Mouse (Mus musculus) layer of hippocampus, postnatal 36 days (tissue): ENCODE data around the gene Pah. TPM values are rescaled to one million over a fixed set of nuclear protein-coding genes. Genes with fewer than 3 reads are reported as not detected.
A peak's percentile ranks its signal among the peaks of the same experiment; 100 is the strongest.

Experiments used
- DNase-seq, 2 experiments: peaks; one replicate each; pipeline ENCODE4 v3.0.0; 2022
- total RNA-seq, 2 experiments: library from RNA; stranded (reverse); gene quantifications; 2 replicates each; pipeline ENCODE4 v1.2.3; 2021

Pah gene
- total RNA-seq: not detected

DNA sequence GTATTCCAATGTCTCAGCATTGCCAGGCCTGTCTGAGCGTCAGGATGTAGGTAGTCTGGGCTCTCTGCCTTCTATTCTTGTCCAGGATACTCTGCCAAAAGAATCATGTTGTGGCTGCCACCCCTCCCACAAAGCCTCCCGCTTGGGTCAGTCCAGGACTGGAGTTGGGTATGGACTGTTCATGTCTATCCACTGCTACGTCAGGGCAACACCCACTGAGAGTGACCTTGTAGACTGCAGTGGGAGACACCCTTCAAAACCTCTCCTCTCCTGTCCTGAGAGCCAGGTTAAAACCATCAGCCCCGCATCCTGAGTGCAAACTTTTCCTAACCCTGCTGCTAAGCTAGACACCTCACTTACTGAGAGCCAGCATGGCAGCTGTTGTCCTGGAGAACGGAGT is at the start of gene Pah:
Gene Pah (plus strand): TSS at position 150 of the 400 bp plus-strand sequence.
- no peak for DNase-seq

DNA sequence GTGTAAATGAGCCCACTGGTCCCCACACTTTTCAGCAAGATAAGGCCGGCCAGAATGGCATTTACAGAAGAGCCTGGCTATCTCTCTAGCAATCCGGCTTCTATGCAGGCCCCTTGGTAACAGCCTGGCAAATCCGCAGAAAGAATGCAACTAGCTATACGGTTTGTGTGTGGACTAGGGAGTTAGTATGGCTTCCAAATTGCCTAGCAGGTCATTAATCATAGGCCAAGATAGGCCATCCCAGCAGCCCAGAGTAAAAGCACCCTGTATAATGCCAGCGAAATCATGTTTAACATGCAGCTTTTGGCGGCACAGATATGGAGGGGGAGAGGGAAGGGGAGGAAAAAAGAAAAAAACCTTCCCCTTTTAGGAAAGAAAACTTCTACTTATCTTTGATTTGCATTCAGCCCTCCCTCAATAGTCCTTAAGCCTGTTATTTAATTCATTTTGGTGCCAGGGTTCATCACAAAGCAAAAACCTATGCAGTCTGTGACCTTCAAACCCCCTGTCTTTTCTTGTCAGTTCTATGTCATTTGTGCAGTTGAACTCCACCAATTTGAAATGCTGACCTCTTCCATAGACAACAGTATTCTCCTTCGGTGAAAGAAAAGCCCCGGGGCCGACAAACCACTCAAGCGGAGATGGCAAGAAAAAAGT is 48.0 kb upstream of the Pah start:
- DNase-seq: no peak

DNA sequence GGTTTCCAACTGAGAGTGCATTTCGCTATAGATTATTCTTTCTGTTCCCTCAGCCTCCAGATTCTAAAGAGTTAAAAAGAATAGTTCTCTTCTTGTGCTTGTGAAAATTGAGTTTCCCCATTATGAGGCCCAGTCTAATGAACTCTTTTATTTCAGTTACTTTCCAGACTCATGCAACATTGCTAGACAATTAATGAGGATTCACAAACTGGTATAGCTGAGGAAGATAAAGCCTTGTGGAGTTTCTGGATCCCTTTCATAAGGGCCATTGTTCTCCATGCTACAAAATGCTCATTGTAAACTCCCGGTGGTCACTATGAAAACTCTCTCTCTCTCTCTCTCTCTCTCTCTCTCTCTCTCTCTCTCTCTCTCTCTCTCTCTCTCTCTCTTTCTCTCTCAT is 46.6 kb upstream of the Pah start:
- DNase-seq: no peak

DNA sequence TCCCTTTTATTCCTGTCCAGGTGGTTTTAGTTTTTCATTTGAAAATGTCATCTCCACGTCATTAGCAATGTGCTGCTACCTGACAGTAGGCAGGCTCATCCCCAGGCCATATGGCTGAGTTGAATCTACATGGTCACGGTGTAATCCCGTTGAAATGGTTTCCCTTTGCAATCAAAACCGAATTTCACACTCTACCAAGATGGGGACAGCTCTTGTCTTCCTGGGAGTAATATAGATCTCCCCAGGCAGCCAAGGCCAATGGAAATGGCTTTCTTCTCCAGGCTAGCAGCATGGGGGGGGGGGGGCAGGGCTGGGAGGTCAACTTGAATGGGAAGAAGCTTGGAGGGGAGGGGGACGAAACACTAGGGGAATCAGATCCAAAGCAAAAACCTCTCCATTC is 43.7 kb upstream of the Pah start:
- DNase-seq: no peak

DNA sequence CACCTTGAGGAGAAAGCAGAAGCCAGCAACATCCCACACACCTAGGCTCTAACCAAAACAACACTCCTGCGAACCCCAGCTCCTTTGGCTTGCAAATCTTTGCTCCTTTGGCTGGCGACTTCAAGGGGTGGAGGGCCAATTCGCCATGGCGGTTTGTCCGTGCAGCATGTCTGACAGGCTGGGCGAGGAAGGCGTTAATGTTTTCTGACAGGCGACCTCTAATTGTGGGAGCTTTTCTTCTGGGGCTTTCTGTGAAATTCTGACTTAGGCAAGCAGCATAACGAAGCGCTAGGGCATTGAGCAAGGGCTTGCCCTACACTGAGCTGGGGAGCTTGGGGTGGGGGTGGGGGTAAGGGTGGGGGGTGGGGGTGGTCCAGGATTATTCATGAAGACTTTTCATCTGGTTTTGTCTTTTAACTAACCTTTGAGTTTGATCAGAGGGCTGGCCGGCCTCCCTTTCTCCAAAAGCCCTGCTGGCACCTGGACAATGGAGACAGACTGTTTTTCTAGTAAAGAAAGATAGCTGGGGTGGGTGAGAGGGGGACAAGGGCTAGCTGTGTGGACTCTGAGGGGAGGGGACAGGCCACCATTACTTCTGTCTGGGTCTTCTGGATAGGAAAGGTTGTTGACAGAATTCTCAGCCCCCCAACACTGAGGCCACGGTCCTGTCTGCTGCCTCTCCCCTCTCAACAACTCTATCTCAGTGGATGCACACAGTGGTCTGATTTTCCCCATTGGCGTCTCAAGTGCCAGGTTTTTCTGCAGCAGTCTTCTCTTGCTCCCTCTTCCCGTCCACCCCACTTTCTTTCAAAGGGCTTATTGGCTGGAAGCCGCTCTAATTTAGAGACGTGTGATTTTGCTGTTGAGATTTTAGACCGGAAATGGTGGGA is 36.5 kb upstream of the Pah start:
- DNase-seq: no peak

DNA sequence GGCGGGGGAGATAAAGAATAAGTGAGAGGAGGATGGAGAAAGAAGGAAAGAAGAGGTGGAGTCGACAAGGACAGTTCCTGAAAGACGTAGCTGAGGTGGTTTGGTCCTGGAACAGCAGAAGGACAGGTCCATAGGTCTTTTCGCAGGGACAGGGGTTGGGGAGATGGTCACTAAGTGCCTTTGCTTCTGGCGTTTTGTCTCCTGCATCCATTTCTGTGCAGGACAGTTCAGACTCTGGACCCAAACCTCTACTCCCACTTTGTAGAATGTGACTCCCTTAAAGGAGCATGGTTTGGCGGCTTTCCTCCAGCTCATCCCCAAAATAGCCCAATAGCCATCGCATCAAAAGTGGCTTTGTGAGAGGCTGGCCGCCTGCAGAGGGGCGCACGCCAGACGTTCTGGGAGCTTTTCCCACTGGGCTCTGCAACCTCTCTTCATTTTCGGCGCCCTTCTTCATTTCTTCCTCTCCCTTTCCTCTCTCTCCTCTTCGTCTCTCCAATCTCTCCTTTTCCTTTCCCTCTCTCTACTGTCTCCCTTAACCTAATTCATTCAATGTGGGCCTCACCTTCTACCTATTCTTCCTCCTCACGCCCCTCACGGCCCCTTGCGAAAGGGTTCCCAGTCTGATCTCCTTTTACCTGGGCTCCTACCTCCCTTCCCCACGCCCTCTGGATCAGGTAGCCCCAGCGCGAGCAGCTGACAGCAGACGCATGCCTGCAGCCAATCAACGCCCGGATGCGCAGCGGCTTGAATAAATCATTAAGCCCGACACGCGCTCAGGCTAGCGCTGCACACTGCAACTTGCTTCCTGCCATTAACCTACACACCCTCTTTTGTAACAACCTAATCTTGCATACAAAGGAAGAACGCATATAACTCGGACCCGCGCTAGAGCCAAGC is 35.6 kb upstream of the Pah start:
- DNase-seq: peak; percentile 34 to 36

DNA sequence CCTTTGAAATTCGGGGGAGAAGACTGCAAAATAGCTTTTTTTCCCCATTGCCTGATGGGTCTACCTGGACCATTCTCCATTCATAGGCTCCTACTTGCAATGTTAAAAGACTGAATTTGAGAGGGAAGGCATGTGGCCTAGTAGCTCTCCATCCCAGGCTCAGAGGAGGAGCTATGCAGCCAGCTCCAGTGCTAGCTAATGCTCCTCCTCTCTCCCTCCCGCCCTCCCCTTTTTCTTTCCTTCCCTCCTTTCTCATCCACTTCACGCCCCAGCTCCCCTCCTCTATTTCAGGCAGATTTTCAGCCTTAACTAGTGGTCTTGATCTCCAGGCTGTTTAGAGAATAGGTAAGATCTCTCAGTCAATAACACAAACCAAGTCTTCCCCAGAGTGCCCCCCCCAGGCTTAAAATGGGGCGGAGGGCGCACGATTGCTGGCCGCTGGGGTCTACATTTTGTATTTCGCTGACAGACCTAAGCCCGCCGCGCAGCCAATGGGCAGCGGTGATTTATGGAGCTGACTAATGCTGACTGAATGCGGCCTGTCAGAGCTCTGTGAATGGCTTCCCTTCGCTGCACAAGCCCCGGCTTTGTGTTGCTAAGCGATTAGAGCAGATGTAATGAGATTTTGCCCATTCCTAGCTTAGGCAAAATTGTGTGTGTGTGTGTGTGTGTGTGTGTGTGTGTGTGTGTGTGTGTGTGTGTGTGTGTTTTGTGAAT is 33.0 kb upstream of the Pah start:
- DNase-seq: peak; percentile 50 to 52

DNA sequence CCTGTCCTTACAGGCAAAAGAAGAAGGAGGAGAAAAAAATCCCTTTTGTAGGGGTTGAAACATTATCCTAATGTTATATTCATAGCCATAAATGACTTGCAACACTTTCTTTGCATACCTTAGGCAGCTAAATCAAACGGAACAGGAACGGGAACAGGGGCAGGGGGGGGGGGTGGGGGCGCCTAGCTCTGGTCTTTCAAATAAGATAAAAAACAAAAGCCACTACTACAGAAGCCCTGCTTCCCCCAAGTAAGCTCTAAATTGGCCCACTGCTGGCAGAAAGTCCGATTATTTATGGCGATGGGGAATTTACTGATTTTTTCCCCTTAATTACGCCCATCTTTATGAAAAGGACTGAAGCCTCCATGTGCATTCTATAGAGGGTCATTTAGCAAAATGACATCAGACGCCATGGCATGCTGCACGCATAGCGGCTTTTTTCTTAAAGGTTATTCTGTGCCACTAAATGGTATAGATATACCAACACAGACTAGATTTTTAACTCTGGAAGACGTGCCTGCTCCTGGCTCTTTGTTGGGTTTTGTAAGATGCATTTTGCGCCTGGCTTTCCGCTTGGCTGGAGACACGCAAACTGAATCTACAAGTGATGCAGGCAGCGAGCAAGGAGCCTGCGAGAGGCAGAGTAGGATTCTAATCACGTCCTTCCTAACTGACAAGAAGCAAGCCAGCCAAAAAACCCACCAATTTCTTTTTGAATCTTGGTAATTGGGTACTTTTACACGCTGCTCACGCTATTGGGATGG is 32.2 kb upstream of the Pah start:
- peak; percentile 35 to 52 for DNase-seq

DNA sequence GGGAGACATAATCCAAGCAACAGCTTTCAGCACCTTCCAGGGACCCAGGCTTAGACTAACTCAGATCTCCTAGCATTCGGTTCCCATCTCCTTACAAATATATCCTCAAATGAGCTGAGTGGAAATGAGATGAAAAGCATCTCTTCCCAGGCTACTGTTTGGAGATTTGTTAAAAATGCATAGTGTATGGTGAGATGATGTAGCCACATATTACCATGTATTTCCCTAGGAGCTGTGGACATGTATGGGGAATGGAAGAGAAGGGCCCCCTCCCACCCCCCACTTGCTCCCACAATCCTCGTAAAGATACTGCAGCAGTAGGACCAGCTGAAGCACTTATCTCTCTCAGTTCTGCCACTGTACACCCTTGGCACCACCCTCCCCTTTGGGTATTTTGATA is 31.3 kb upstream of the Pah start:
- no peak for DNase-seq

DNA sequence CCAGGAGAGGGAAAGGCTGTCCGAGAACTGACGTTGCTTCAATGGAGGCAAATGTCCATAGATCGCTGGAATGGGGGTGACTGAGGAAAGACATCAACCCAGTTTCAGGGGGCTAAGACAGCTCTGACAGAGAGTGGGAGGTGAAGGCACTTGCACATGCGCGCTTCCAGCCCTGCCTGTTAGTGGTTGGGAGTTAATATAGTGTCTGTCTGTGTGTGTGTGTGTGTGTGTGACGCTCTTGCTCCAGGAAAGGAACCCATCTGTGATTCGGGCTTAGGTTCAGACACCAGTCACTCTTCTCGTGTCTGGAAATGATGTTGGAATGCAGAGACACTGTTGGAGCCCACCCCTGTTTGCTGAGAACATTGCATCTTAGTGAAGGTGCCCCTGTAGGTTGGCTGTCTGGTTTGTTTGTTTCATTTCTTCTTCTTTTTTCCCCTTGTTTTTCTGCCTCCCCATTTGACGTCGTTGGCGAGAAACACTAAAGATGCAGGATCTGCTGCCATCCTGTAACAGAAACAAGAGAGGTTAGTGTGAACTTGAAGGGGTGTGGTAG is 30.0 kb upstream of the Pah start:
- peak in 1 of 2 experiments; percentile 10 for DNase-seq

DNA sequence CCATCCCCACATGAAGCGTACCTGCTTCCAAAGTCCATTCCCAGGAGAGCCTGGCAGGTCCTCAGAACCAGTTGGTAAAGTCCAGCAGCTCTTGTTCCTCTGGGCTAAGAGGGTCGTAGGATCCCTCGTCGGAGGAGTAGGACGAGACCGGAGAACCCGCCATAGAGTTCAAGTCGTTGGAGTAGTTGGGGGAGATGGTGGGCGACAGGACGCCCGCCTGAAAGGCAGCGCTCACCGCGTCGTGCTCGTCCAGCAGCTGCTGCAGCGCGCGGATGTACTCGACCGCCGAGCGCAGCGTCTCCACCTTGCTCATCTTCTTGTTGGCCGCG is 29.3 kb upstream of the Pah start:
- DNase-seq: peak in 1 of 2 experiments; percentile 10

DNA sequence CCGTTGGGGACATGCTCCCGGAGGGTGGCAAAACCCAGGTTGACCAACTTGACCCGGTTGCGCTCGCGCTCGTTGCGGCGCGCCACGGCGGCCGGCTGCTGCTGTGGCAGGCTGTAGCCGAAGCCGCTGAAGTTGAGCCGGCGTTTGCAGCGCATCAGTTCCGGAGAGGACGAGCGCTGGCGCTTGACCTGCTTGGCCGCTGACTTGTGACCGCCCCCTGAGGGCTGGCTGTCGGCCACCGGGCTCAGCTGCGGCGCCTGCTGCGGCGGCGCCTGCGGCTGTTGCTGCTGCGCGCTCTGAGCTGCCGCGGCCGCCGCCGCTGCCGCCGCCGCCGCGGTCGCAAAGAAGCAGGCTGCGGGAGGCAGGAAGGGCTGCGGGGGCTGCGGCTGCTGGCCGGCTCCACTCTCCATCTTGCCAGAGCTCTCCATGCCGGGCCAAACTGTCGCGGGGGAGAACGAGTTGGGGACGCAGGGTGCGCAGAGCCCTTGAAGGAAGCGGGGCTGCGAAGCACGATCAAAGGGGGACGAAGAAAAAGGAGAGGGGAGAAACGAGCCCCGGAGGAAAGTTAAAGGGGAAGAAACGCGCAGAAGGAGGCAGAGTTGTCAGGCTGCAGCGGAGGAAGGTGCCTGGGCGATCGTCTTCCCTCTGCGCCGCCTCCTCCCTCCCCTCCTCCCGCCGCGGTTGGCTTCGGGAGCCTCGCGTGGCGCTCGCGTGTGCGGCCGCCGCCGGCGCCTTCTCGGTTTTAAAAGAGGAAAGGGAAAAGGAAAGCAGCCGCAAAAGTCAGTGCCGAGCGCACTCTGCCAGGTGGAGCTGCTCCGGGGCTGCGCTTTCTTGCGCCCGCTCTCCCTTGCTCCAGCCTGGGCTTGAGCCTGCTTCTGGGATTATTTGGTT is 28.7 kb upstream of the Pah start:
- peak; percentile 64 to 74 for DNase-seq

DNA sequence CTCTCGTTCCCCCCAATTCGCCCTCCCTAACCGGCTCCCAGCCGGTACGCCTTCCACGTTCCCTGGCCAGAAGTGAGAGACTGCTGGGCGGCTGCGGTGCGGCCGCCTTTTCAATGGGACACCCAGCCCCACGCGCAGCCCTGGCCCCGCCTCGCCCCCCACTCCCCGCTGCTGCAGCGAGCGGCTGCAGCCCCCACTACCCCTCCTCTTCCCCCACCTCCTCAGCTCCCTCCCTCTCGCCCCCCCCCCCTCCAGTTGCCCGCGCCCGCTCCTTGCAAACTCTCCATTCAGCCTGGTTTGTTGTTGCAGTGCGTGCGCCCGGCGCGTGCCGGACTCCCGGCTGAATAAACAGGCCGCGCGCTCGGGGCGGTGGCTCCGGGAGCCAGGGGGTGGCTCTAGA is 28.0 kb upstream of the Pah start, which contains the start of gene Ascl1:
Gene Ascl1 (minus strand): TSS at position 85 of the 400 bp plus-strand sequence.
- DNase-seq: no peak

DNA sequence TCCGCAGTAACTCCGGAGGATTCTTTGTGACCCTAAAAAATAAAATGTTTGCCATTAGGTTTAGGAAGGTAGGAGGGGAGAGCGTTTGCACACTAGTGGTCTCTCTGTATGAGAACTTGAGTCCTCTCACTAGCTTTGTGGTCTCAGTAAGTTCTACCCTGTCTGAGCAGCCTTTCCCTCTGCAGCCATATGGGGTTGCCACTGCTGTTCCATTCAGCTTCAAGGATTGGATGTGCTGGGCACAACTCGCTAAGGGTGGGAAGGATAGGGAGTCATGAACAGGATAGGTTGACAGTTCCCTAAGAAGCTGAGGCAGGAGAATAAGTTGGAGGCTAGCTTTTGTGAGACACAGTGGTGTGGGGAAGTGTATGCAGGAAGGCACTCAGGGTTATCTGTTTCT is 27.4 kb upstream of the Pah start:
- no peak for DNase-seq

DNA sequence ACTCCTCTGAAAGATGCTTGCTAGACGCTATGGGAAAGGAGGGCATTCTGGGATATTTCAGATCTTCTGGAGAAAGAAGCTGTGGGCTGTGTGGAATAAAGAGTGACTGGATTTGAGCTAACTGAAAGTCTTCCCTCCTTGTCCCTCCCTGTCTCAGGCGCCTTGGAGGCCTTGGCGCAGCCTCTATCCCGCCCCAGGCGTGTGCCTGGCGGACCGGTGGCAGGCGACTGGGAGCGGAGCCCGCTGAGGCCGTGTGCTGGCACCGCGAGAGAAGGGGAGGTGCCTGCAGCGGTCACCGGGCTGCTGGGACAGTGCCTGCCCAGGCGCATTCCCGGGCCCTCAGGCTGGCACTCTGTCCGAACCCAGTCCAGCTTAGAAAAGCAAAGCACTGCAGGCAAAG is 27.0 kb upstream of the Pah start:
- DNase-seq: peak; percentile 55 to 64

DNA sequence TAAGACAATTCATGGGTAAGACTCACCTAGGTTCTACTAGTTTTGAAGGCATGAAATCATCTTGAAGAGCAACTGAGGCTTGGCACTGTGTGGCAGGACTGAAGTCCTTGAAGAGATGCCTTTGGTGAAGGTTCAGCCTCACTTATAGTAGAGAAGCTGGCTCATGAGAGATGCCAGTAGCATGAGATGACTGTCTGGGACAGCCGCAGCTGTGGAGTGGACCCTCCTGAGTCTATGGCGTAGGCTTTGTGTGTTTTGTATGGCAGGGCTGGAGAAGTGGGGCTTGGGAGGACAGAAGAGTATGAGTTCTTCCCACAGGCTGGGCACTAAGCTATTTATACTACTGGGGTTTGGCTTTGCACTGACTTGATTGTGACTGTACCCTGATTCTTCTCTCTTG is 24.5 kb upstream of the Pah start:
- no peak for DNase-seq

DNA sequence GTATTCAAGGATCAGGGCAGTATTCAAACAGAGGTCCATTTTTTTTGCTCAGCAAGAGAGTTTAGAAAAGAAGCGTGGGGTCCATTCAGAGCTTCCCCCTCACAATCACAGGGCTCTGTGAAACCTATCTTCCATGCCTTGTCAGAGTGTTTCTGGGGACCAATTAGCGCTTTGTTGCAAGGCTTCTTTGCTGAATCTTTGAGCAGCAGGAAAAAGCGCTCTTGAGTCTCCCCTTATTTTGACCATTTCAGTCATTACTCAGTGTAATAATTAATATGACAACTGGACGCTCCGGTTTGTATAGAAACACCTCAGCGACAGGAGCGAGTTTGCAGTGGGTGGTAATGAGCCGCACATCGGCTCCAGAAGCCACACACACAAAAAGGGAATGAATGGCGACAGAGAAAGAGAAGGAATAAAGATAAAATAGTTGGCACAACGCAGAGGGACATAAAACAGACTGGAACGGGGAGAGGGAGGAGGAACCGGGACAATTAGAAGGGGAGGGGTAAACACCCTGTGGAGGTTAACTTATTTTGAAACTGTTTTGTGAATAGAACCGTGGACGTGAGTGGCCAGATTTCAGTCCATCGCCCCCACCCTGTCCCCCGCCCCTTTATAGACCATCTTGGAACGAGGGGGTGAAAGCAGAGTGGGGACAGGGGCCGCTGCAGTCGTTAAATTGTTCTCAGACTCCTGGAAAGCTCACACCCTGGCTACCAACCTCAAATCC is 20.5 kb upstream of the Pah start:
- no peak for DNase-seq

DNA sequence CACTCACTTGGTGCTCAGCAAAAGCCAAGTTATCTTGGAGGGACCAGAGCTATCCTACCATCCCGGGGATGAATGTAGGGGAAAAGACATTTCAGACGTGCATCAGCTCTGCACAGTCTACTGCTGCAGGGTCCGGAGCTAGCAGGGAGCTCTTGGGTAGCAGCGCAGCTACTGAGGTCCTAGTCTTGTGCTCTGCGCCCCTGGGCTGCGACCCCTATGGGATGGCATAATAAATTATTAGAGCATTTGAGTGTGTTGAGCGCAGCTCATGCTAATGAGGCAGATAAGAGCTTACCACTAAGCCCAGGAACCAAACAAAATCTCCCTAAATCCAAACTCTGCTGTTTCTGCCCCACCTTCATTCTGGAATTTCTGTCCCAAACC is 19.9 kb upstream of the Pah start:
- DNase-seq: no peak

DNA sequence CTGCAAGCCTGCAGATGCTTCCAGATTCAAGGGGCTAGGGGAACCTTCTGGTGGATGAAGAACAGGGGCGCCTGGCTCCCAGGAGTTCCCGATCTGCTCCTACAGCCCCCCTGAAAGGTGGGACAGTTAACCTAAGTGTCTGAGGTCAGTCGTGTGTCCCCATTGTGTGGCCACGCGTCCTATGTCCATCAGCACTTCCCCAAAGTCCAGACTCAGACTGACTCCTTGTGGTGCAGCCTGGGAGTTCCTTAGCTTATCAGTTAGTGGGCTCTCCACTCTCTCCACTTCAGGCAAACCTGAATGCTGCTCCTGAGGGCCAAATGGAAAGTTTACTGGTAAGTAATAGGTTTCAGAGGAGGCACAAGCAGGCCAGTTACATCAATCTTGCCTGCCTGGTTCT is 19.3 kb upstream of the Pah start:
- DNase-seq: no peak
